Mouse (Mus musculus) heart, postnatal 0 days (tissue): ENCODE data around the gene Wdr18.

Source experiments
- CTCF ChIP-seq: IDR thresholded peaks from 2 replicates; pipeline ENCODE4 v1.5.1; 2016; ENCODE audit warnings: antibody characterized with exemption, control low read depth, low read depth
- EP300 ChIP-seq: IDR thresholded peaks from 2 replicates; pipeline ENCODE4 v1.6.1; 2016; ENCODE audit warnings: antibody characterized with exemption, low read depth

GRCm38 (mm10) chr10:79969124-79969568 lies 9.2 kb downstream of the Wdr18 start:
- no peak for TF ChIP-seq CTCF
- no peak for TF ChIP-seq EP300
